Mouse (Mus musculus): ENCODE measurements around the gene Rpl9-ps6.

GRCm38 (mm10) chr19:32456744-32457143, 9.6 kb downstream of the Rpl9-ps6 start:
- TF ChIP-seq CTCF (IDR thresholded peaks at IDR 0.05; ENCODE audit: low read depth) (no peak), EP300 (optimal IDR thresholded peaks at IDR 0.05) (no peak)
